17 mouse cellular contexts compared by ENCODE assay signal in genomic region chr2:155329707-155330106, GRCm38 (mm10).
"Had no signal": no experiment of that assay in that cellular context is flagged by ENCODE, and none has a peak within 500 bp of the region (broad histone marks: within the 10 kb centered on the region; RNA-seq: fewer than 3 reads in every experiment).

No protein-coding gene starts in this region.

- H3K4me2 ChIP-seq: lung, embryonic 15.5 days; midbrain, embryonic 11.5 days; midbrain, embryonic 13.5 days; midbrain, embryonic 15.5 days; neural tube, embryonic 12.5 days; stomach, embryonic 15.5 days had no signal

- H3K9ac ChIP-seq: liver, postnatal 0 days; lung, embryonic 15.5 days; midbrain, embryonic 13.5 days; midbrain, embryonic 15.5 days; neural tube, embryonic 12.5 days; stomach, embryonic 15.5 days had no signal

- H3K9me3 ChIP-seq: lung, embryonic 15.5 days; megakaryocyte, embryonic 14.5 days; midbrain, embryonic 15.5 days; neural tube, embryonic 12.5 days; stomach, embryonic 15.5 days had no signal

- H3K27me3 ChIP-seq: lung, embryonic 15.5 days; megakaryocyte, embryonic 14.5 days; midbrain, embryonic 13.5 days; midbrain, embryonic 15.5 days; neural tube, embryonic 12.5 days; stomach, embryonic 15.5 days had no signal

- ATAC-seq: liver, postnatal 0 days; midbrain, embryonic 13.5 days; midbrain, embryonic 15.5 days had no signal

- H3K4me3 ChIP-seq: lung, embryonic 15.5 days; megakaryocyte, embryonic 14.5 days; midbrain, embryonic 13.5 days; midbrain, embryonic 15.5 days; neural tube, embryonic 12.5 days; stomach, embryonic 15.5 days had no signal

- H3K4me1 ChIP-seq: lung, embryonic 15.5 days; megakaryocyte, embryonic 14.5 days; midbrain, embryonic 13.5 days; midbrain, embryonic 15.5 days; neural tube, embryonic 12.5 days; stomach, embryonic 15.5 days had no signal

- DNase-seq: liver, postnatal 0 days; lung, adult 2 months; lung, postnatal 10 days; lung, postnatal 36 days; right cerebral cortex, postnatal 14 days; thymus, adult 2 months; thymus, postnatal 25 days; thymus, postnatal 4 days had no signal

- H3K27ac ChIP-seq: lung, embryonic 15.5 days; macrophage; midbrain, embryonic 13.5 days; midbrain, embryonic 15.5 days; neural tube, embryonic 12.5 days; stomach, embryonic 15.5 days; stomach, postnatal 0 days had no signal
